Mouse (Mus musculus) Muller cell, postnatal 12 days (primary cell): ENCODE measurements around the gene Tmem45b.

ENCODE experiments used
- DNase-seq: peaks from one replicate; pipeline ENCODE4 v3.0.0-alpha.2; 2015; ENCODE audit errors: inconsistent ontology term

The Tmem45b gene

DNA sequence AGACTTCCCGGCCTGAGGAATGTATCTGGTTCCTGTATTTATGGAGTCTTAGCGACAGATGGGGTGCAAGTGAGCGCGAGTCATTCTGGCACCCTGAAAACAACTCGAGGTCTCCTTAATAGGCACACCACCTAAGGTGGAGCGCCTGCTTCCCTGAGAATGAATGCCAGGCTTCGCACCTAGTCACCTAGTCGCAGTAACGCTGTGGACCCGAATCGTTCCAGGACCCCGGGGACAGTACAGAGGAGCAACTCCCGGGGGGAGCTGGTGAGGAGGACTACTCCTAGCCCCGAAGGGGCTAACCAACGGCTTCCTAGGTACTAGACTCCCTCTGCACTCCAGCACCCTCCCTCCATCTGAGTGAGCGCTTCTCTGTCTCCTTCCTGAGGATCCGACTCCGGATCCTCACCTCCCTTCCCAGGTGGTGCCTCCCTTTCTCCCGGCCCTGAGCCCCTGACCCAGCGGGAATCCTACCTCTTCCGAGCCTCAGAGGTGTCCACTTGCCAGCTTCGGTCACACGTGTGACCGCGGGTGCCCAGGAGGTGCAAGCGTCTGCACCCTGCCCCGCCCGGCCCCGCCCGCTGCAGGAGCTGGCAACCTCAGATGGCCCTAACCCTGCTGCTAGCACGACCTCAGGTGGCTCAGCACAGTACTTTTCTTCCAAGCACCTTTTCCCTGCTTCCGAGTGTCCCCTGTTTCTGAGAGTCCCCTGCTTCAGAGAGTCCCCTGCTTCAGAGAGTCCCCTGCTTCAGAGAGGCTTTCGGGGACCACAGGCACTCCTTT, at the start of gene Tmem45b:
Gene Tmem45b (minus strand): TSS at position 771 of the 783 bp plus-strand sequence.
- DNase-seq, result no peak

DNA sequence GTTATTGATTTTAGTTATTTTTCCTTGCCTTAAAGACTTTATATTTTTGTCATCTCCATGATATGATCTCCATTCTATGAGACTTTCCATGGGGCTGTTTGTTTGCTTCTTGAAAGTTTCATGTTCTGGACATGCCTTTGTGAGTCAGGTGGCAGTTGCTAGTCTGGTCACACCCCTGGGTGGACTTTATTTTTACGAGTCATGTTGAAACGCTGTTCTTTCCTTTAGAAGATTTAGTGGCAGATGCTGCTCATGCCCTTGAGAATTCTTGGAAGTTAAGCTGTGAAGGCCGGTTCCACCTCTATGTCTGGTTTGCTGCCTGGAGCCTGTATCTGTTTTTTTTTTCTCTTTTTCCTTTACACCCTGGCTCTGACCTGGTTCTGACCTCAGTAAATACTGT, 43.9 kb upstream of the Tmem45b start:
- DNase-seq, result no peak

DNA sequence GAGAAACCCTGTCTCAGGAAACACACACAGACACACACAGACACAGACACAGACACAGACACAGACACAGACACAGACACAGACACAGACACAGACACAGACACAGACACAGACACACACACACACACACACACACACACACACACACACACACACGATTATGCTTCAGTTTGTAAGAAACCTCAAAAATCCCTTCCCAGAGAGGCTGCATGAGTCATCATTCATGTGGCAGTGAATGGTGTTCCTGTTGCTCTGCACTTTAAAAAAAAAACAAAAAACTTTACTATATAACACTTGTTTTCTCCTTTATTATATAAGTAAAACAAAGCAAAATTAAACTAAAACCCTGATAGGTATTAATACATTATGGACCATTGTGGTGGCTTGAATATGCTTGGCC, 37.0 kb upstream of the Tmem45b start:
- peak; percentile 18 for DNase-seq

DNA sequence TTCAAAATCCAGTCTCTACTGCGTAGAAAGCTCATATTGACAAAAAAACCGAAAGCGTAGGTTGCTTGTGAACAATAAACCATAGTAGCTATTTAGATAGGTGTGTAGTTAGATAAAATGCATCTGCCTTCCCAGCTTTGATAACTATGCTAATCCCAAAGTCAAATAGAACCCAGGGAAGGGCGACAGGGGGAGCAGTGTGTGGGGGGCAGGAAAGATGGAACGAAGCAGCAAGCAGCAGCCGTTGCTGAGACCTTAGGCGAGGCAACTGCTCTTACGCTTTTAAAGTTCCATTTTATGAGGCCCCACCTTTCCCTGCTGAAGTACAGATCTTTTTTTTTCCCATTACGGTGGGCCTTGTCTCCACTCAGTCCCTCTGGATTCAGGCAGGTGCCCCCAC, 1.1 kb downstream of the Tmem45b start:
- DNase-seq, result no peak

DNA sequence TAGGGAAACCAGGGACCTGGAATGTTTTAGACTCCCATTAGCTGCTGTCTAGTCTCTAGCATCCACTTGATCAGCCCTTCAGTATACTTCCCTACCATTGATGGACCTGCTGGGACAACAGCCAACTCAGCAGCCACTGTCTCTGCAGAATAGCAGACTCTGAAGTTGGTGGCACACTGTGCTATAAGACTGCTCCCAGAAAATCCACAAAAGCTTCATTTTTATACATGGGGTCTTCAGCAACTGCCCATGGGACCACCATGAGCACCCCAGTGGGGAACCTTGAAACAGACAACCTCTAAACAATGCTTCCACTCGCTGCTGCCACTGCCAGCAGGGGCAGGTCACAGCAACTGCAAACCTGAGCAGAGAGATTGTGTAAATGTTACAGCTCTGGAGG, 9.9 kb downstream of the Tmem45b start:
- DNase-seq, result no peak

DNA sequence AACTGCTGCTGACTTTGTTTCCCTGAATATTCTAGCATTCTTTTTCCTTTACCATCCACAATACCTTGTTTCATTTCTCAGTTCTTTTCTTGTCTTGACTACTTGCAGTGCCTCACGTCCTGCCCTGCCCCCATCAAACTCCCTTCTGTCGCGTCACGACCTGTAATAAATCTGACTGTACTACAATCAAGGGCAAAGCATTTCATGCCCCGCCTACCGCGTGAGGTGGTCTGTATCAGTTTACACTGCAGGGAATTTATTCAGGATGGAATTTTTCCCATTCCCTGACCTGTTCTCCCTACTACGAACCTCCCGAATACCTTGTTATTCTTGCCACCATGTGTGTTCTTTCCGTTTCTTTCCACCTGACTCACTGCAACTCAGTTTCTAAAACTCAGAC, 12.1 kb downstream of the Tmem45b start:
- no peak for DNase-seq

DNA sequence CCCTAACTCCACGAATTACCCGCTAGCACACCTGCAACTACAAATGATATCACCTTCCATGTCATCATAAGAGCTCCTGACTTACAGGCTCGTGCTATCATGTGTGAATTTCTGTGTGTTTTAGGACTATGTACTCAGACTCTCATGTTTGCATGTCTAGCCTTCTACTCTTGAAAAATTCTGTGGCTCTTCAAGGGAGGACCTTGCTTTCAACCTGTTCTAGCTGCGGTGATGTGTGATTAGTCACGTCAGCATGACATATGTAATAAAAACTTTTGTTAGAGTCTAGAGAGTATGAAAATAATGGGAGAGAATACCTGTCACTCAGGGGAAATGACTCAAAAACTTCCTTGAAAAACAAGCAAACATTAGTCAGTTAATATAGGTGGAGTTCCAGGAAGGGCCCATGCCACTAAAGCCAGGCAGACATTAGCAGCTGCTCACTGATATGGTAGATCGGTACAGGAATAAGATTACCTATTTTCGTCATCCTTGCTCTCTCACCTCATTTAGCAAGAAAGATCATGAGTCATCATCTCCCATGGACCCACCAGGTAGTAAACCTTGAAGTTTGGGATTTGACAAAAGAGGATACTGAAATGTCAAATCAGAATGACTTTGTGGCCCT, 15.0 kb downstream of the Tmem45b start:
- no peak for DNase-seq

GRCm38 (mm10) chr9:31444236-31444635, 20.0 kb downstream of the Tmem45b start:
- no peak for DNase-seq

- no peak for DNase-seq
Measured at GRCm38 (mm10) chr9:31441487-31441886, 22.8 kb downstream of the Tmem45b start.

DNA sequence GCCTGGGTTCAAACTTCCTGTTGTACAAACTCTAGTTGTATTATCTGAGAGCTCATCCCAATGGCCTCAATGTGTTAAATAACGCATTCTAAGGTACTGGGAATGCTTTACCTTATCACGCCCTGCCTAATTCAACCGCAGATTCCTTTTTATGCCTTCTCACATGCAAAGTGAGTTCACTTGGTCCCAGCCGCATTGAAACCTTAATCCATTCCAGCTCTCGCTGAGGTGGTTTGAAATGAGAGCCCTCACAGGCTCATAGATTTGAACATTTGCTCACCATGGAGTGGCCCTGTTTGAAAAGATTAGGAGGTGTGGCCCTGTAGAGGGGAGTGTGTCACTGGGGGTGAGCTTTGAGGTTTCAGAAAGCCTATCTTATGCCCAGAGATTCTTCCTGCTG, 23.9 kb downstream of the Tmem45b start:
- no peak for DNase-seq

- DNase-seq, result no peak
Measured at GRCm38 (mm10) chr9:31439341-31439740, 24.9 kb downstream of the Tmem45b start.

GRCm38 (mm10) chr9:31438834-31439233, 25.4 kb downstream of the Tmem45b start:
- DNase-seq, result no peak

GRCm38 (mm10) chr9:31437861-31438260, 26.4 kb downstream of the Tmem45b start:
- no peak for DNase-seq

- DNase-seq, result no peak
Measured at GRCm38 (mm10) chr9:31435415-31435814, 28.8 kb downstream of the Tmem45b start.

- DNase-seq, result no peak
Measured at GRCm38 (mm10) chr9:31433431-31433830, 30.8 kb downstream of the Tmem45b start.

DNA sequence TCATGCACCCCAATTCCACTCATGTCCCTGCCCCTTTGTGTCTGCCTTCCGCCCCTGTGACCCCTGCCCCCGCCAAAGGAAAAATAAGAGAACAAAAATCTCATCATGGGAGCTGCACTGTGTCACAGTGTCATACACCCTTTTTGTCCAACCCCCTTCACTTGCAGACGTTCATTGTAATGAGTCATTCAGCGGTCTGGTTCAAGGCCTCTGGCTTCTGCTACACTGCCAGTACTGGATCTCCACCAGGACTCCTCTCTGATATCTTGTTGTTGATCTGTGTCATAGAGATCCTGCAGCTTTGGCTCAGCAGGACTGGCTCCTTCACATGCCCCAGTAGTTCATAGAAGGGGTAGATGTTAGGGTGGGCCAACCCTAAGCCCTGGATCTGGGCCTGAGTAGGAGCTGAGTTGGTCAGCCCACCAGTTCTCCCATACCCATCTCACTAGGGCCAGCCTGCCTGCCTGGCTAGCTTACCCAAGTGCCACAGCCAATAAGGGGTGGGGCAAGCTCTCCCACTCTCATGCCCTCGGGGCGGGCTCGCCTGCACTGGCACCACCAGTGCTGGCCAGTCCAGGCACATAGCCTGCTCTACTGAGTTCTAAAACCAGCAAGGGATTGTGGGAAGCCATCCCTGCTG, 31.8 kb downstream of the Tmem45b start:
- DNase-seq, result peak; percentile 39

GRCm38 (mm10) chr9:31431751-31432150, 32.5 kb downstream of the Tmem45b start:
- no peak for DNase-seq

GRCm38 (mm10) chr9:31430011-31430410, 34.3 kb downstream of the Tmem45b start:
- no peak for DNase-seq

DNA sequence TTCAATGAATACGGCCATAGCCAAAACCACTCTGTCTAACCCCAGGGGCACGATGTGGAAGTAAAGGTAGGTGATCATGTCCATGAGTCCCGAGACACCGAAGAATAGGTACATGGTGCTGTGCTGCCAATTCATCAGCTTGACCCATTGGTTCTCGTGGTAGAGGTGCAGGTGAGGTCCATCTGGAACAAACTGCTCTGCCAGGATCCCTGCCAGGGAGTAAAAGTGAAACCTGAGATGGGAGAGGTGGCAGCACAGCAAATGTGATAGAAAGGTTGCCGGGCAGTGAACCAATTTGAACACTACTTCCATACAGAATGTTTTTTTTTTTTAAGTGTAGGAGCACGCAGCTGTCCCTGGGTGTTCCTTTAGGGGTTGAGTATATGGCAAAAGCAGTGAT, 35.3 kb downstream of the Tmem45b start:
- no peak for DNase-seq

GRCm38 (mm10) chr9:31422143-31422542, 42.1 kb downstream of the Tmem45b start:
- DNase-seq, result no peak

DNA sequence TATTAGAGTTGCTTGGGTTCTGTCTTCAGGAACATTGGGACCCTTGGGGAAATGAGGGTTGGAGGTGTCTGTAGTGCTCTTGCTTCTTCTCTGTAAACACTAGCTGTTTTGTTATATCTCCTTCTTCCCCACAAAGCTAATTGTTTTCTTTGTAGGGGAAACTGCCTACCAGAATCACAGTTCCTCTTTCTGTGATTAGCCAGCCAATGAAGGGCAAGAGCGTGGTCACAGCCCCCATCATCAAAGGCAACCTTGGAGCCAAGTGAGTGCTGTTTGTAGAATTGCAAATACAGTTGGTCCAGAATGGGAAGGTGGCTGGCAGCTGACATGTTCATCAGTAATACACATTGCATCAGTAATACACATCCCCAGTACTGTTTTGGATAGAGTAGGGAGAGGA, 45.4 kb downstream of the Tmem45b start:
- no peak for DNase-seq

DNA sequence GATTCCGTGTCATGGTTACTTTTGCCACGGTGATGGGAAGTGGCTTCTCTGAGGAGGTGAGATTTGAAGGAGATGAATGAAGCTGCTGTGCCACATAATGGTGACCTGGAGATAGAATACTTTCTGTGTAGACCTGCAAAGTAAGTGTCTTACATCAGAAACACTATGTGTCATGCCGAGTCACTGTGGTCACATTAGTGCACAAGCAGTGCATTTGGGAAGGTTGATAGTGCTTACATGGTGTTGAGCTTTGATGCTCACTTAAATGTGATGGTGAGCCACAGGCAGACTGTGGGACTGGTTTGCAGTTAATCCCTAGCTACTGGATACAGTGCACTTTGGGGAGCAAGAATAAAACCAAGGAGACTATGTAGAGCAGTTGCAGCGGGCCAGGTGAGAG, 52.1 kb downstream of the Tmem45b start:
- no peak for DNase-seq

- DNase-seq, result peak; percentile 10
Measured at GRCm38 (mm10) chr9:31405217-31405616, 59.0 kb downstream of the Tmem45b start.
